Mouse (Mus musculus) spleen, adult 18-20 months (tissue): ENCODE measurements around the gene Nhsl1.
"Not testable (repeated sequence)": the region's sequence is repeated elsewhere in the genome, so short reads cannot be mapped to it uniquely, and the experiment has no call there.

Source experiments
- DNase-seq, 2 experiments: peaks; one replicate each; pipeline ENCODE4 v3.0.0; 2022; ENCODE audit warnings: mixed read lengths in 2 of 2

The Nhsl1 gene

DNA sequence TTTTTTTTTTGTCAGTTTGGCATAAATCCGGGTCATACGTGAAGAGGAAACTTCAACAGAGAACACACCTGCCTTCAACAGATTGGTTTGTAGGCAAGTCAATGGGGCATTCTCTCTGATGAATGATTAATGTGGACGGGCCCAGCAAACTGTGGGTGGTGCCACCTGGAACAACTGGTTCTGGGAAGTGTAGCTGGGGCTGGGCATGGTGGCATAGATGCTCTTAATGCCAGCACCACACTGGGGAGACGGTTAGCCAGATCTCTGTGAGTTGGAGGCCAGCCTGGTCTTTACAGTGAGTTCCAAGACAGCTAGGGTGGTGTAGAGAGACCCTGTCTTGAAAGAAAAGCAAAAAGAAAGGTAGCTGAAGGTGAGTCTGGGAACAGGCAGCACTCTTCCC lies 228.6 kb downstream of the Nhsl1 start:
- no peak for DNase-seq

DNA sequence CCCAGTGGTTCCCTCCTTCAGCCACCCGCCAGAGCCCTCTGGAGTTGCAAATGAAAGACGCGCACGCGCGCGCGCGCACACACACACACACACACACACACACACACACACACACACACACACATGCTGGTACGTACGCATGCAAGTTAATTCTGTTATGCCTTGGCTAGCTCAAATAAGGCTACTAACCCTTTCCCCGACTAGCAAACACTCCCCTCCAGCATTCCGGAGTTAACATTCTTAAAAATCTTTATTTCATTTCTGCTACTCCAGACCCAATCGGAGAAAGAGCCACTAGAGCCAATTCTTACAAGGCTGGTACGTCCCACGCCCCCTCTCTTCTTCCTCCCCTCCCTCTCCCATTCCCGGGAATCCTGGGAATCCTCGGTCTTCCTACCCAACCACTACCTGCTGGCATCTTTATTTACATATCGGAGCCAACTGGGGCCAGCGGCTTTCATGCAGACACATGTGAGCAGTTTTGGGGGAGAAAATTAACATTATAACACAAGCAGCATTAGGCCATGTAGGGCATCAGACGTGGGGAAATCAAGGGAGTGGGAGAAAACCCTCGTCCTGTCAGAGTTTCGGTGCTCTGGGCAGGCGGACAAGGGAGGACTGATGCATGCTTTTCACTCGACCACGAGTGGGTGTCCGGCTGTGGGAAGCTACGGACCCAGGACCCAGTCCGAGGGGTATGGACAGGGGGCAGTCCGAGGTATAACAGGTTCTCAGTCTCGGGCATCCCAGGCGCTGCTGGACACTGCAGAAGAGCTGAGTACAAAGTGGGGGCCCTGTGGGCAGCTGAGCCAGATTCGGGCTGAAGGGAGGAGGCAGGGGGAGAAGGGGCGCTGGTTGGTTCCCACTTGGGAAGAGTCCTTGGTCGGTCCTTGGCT lies 230.8 kb downstream of the Nhsl1 start:
- DNase-seq: no peak

GRCm38 (mm10) chr10:18559076-18559475 lies 240.3 kb downstream of the Nhsl1 start:
- DNase-seq: not testable (repeated sequence)

- DNase-seq: no peak
These were observed 242.7 kb downstream of the Nhsl1 start for GRCm38 (mm10) chr10:18561445-18561844.

DNA sequence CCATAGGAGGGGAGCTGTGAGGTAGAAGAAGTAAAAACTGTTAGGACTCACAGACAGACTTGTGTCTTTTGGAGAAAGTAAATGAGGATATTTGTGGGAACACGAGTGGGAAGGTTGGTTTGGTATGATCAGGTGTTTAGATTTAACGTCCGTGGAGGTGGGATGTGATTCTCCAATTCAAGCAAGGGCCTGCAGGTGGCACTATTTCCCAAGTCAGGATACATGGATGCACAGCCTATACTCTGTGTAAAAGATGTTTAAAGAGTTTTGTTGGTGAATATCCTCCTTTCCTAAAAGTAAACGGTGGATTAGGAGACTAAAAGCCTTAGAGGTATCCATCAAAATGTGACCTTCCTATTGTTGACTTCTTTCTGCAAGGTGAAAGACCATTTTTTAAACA lies 244.2 kb downstream of the Nhsl1 start:
- DNase-seq: peak in 1 of 2 experiments; percentile 28

GRCm38 (mm10) chr10:18572581-18572980 lies 253.8 kb downstream of the Nhsl1 start:
- DNase-seq: no peak
